8 mouse cellular contexts compared by ENCODE assay signal in genomic region chr16:95831566-95832345, GRCm38 (mm10).
A peak's percentile ranks its signal among the peaks of the same experiment; 100 is the strongest.
DNase-seq lines count a peak whose midpoint lies in the region; ATAC-seq and TF ChIP-seq lines count a peak whose summit lies in the region.

No protein-coding gene starts in this region.

- 67% methylated on average over 11 of the region's 11 CpGs for WGBS in forebrain, embryonic 10.5 days
- WGBS in hindbrain, embryonic 11.5 days, result 48% methylated on average over 11 of the region's 11 CpGs
- 62% methylated on average over 11 of the region's 11 CpGs for WGBS in limb, embryonic 10.5 days
- WGBS in cerebellum, adult 2 months, result 73% methylated on average over 11 of the region's 11 CpGs

- DNase-seq in gastrocnemius, postnatal 14 days, result peak; percentile 26
- no peak for DNase-seq in gastrocnemius, postnatal 10 days
- no peak for DNase-seq in forebrain, embryonic 10.5 days (ENCODE audit: extremely low spot score, low spot score)
- DNase-seq in hindbrain, embryonic 11.5 days (ENCODE audit: low spot score), result peak; percentile 29
- no peak for DNase-seq in limb, embryonic 10.5 days (ENCODE audit: low spot score)
- DNase-seq in mesoderm, embryonic 11.5 days (ENCODE audit: low read depth, low spot score), result peak; percentile 58
- DNase-seq in thymus, postnatal 14 days, result peak; percentile 63
- no peak for DNase-seq in cerebellum, adult 2 months

- intact Hi-C loops in gastrocnemius, postnatal 14 days (cut with DNase I; ENCODE audit: low total_unique reads), result no loop called here

- no peak overlapping the region for H3K4me3 ChIP-seq in forebrain, embryonic 10.5 days
- no peak overlapping the region for H3K4me3 ChIP-seq in hindbrain, embryonic 11.5 days (ENCODE audit: low read depth, low read length)
- no peak overlapping the region for H3K4me3 ChIP-seq in limb, embryonic 10.5 days
- no peak overlapping the region for H3K4me3 ChIP-seq in cerebellum, adult 2 months (replicated peaks; ENCODE audit: insufficient read depth, low read depth, low read length)

- H3K27ac ChIP-seq in forebrain, embryonic 10.5 days, result peak overlapping the region; percentile 69
- H3K27ac ChIP-seq in hindbrain, embryonic 11.5 days (ENCODE audit: low read depth, low read length), result no peak overlapping the region
- H3K27ac ChIP-seq in limb, embryonic 10.5 days, result peak overlapping the region; percentile 81
- H3K27ac ChIP-seq in cerebellum, adult 2 months (ENCODE audit: insufficient read depth, low read length), result no peak overlapping the region

- no peak overlapping the region for H3K9ac ChIP-seq in hindbrain, embryonic 11.5 days (ENCODE audit: low read depth, low read length)

- TF ChIP-seq POLR2A in cerebellum, adult 2 months (IDR thresholded peaks at IDR 0.05; ENCODE audit: borderline replicate concordance, insufficient read depth, low read length), result no peak

- peak; percentile 61 for ATAC-seq in hindbrain, embryonic 11.5 days (ENCODE audit: low FRiP score)

- no peak overlapping the region for H3K4me2 ChIP-seq in hindbrain, embryonic 11.5 days (replicated peaks; ENCODE audit: low read depth, low read length)

- no peaks in the 10 kb centered on the region for H3K9me3 ChIP-seq in forebrain, embryonic 10.5 days
- H3K9me3 ChIP-seq in hindbrain, embryonic 11.5 days (ENCODE audit: control insufficient read depth, low read length), result no peaks in the 10 kb centered on the region
- no peaks in the 10 kb centered on the region for H3K9me3 ChIP-seq in limb, embryonic 10.5 days (replicated peaks)

- H3K4me1 ChIP-seq in forebrain, embryonic 10.5 days, result peaks cover 34% of the 10 kb centered on the region
- H3K4me1 ChIP-seq in hindbrain, embryonic 11.5 days (replicated peaks; ENCODE audit: control insufficient read depth, insufficient read depth, low read length), result no peaks in the 10 kb centered on the region
- peaks cover 57% of the 10 kb centered on the region for H3K4me1 ChIP-seq in limb, embryonic 10.5 days
- no peaks in the 10 kb centered on the region for H3K4me1 ChIP-seq in cerebellum, adult 2 months (ENCODE audit: control insufficient read depth, insufficient read depth, low read length)

- no peak for TF ChIP-seq CTCF in cerebellum, adult 2 months (IDR thresholded peaks at IDR 0.05; ENCODE audit: borderline replicate concordance, insufficient read depth, low read depth, low read length)

- no peaks in the 10 kb centered on the region for H3K27me3 ChIP-seq in forebrain, embryonic 10.5 days (ENCODE audit: poor library complexity, severe bottlenecking)
- H3K27me3 ChIP-seq in hindbrain, embryonic 11.5 days (ENCODE audit: control insufficient read depth, insufficient read depth, low read length), result no peaks in the 10 kb centered on the region
- no peaks in the 10 kb centered on the region for H3K27me3 ChIP-seq in limb, embryonic 10.5 days (ENCODE audit: low read depth, poor library complexity, severe bottlenecking)
- H3K27me3 ChIP-seq in cerebellum, adult 2 months (ENCODE audit: control insufficient read depth, insufficient read depth, low read length), result no peaks in the 10 kb centered on the region

- H3K36me3 ChIP-seq in forebrain, embryonic 10.5 days (replicated peaks), result no peaks in the 10 kb centered on the region
- no peaks in the 10 kb centered on the region for H3K36me3 ChIP-seq in hindbrain, embryonic 11.5 days (ENCODE audit: control insufficient read depth, insufficient read depth, low read length)
- no peaks in the 10 kb centered on the region for H3K36me3 ChIP-seq in limb, embryonic 10.5 days

Comparison
In these comparisons a context has a peak if more than half of its experiments do, and no peak if none do; other contexts are left out.
1. DNase-seq: peak in gastrocnemius, postnatal 14 days (single experiment), hindbrain, embryonic 11.5 days (single experiment), mesoderm, embryonic 11.5 days (single experiment) and thymus, postnatal 14 days (single experiment); none in gastrocnemius, postnatal 10 days (single experiment), forebrain, embryonic 10.5 days (single experiment), limb, embryonic 10.5 days (single experiment) and cerebellum, adult 2 months (0 of 2).
2. H3K27ac ChIP-seq: peak in forebrain, embryonic 10.5 days (single experiment) and limb, embryonic 10.5 days (single experiment); none in hindbrain, embryonic 11.5 days (single experiment) and cerebellum, adult 2 months (single experiment).